Mouse (Mus musculus) c-Kit-positive CD71-positive TER-119-positive erythroid progenitor cells, embryonic 14.5 days (primary cell): ENCODE data around the gene Gm14443.
"Not testable (repeated sequence)": the region's sequence is repeated elsewhere in the genome, so short reads cannot be mapped to it uniquely, and the experiment has no call there.

Experiments
- DNase-seq: peaks from one replicate; pipeline ENCODE4 v3.0.0-alpha.2; 2013; ENCODE audit warnings: low spot score

Gm14443 gene

GRCm38 (mm10) chr2:175175401-175176180, at the start of gene Gm14443:
Gm14443 (minus strand) TSS chr2:175175871.
- not testable (repeated sequence) for DNase-seq

- DNase-seq = not testable (repeated sequence)
These were observed 31.1 kb upstream of the Gm14443 start, which contains the start of gene Gm14391 for GRCm38 (mm10) chr2:175206732-175207131. Gm14391 (minus strand) TSS chr2:175206917.

GRCm38 (mm10) chr2:175179008-175179407, 3.3 kb upstream of the Gm14443 start:
- not testable (repeated sequence) for DNase-seq

GRCm38 (mm10) chr2:175176312-175176711, 641 bp upstream of the Gm14443 start:
- no peak for DNase-seq

- DNase-seq = not testable (repeated sequence)
These were observed 1.6 kb downstream of the Gm14443 start for GRCm38 (mm10) chr2:175174058-175174457.

- not testable (repeated sequence) for DNase-seq
These were observed 2.6 kb downstream of the Gm14443 start for GRCm38 (mm10) chr2:175172906-175173595.

- no peak for DNase-seq
These were observed 3.5 kb downstream of the Gm14443 start for GRCm38 (mm10) chr2:175172123-175172522.

GRCm38 (mm10) chr2:175166870-175167269, 8.8 kb downstream of the Gm14443 start:
- DNase-seq = not testable (repeated sequence)

GRCm38 (mm10) chr2:175165110-175165509, 10.6 kb downstream of the Gm14443 start:
- not testable (repeated sequence) for DNase-seq

- not testable (repeated sequence) for DNase-seq
These were observed 14.2 kb downstream of the Gm14443 start for GRCm38 (mm10) chr2:175161438-175161837.

- DNase-seq = no peak
These were observed 17.0 kb downstream of the Gm14443 start for GRCm38 (mm10) chr2:175158642-175159041.

- DNase-seq = no peak
These were observed 19.0 kb downstream of the Gm14443 start for GRCm38 (mm10) chr2:175156696-175157095.

- not testable (repeated sequence) for DNase-seq
These were observed 33.7 kb downstream of the Gm14443 start, which contains the start of gene Gm14399 for GRCm38 (mm10) chr2:175141993-175142295. Gm14399 (minus strand) TSS chr2:175142012.

- DNase-seq = not testable (repeated sequence)
These were observed 34.3 kb downstream of the Gm14443 start for GRCm38 (mm10) chr2:175141118-175141992.

GRCm38 (mm10) chr2:175140624-175141023, 35.0 kb downstream of the Gm14443 start:
- not testable (repeated sequence) for DNase-seq
